Mouse (Mus musculus) embryonic fibroblast, embryonic 13.5 days (primary cell): ENCODE measurements at regions not wholly inside any gene's neighbourhood (a gene's known extent, or its start where the extent isn't known, plus 50 kb on each side); places are given as distances from the start of the nearest gene placed in this dataset.

Experiments
- CTCF ChIP-seq: IDR thresholded peaks from 2 replicates; pipeline ENCODE4 v1.5.1; 2011; ENCODE audit warnings: mild to moderate bottlenecking, control low read depth, low read length, moderate library complexity, borderline replicate concordance; ENCODE audit not compliant: insufficient read depth
- POLR2A ChIP-seq: IDR thresholded peaks from 2 replicates; pipeline ENCODE4 v1.6.1; 2011; ENCODE audit warnings: low read depth, mild to moderate bottlenecking, control low read depth, low read length, moderate library complexity

- no peak for TF ChIP-seq POLR2A
- TF ChIP-seq CTCF = no peak
Observed at GRCm38 (mm10) chr9:24903706-24904105, 129.6 kb upstream of the Tbx20 start.
